Mouse (Mus musculus) lung, embryonic 15.5 days (tissue): ENCODE measurements around the gene Nek4. TPM values are rescaled to one million over a fixed set of nuclear protein-coding genes. Genes with fewer than 3 reads are reported as not detected.

Experiments used
- ATAC-seq: fragments of 200-750 bp; cut with Nextera tagmentation; 2 replicates; pipeline ENCODE4 v1.8.0; 2017; ENCODE audit warnings: moderate number of reproducible peaks, borderline replicate concordance; ENCODE audit not compliant: low FRiP score, low TSS enrichment; ENCODE audit errors: extremely low read depth
- H3K27ac ChIP-seq: fragments of 300-500 bp; sonication (generic); 2 replicates; pipeline ENCODE4 v1.5.1; 2015; ENCODE audit warnings: moderate library complexity, mild to moderate bottlenecking, inconsistent platforms
- H3K27me3 ChIP-seq: fragments of 300-500 bp; sonication (generic); 2 replicates; pipeline ENCODE4 v1.6.1; 2015; ENCODE audit warnings: inconsistent platforms
- H3K36me3 ChIP-seq: fragments of 300-500 bp; sonication (generic); 2 replicates; pipeline ENCODE4 v1.6.1; 2015; ENCODE audit warnings: inconsistent platforms
- H3K4me1 ChIP-seq: fragments of 300-500 bp; sonication (generic); 2 replicates; pipeline ENCODE4 v1.6.1; 2015; ENCODE audit warnings: inconsistent platforms
- H3K4me2 ChIP-seq: fragments of 300-500 bp; sonication (generic); 2 replicates; pipeline ENCODE4 v1.6.1; 2015; ENCODE audit warnings: inconsistent platforms, mild to moderate bottlenecking, moderate library complexity
- H3K4me3 ChIP-seq: fragments of 300-500 bp; sonication (generic); 2 replicates; pipeline ENCODE4 v1.5.1; 2015; ENCODE audit warnings: mild to moderate bottlenecking, inconsistent platforms
- H3K9ac ChIP-seq: fragments of 300-500 bp; sonication (generic); 2 replicates; pipeline ENCODE4 v1.6.1; 2015; ENCODE audit warnings: inconsistent platforms
- H3K9me3 ChIP-seq: fragments of 300-500 bp; sonication (generic); 2 replicates; pipeline ENCODE4 v1.6.1; 2016; ENCODE audit warnings: inconsistent platforms
- WGBS: fragments of 180-500 bp; shearing (Covaris S2); methylation state at CpG from one replicate; pipeline ENCODE4 v1.1.7; 2015; 5-methylcytosine and 5-hydroxymethylcytosine counted together
- polyA plus RNA-seq: library from polyadenylated mRNA; unstranded; fragments of >200 nt; fragmentation: Nextera tagmentation; extraction: Ambion mirVana; gene quantifications from 2 replicates; pipeline ENCODE4 v1.2.1, GENCODE M21; 2015

Gene Nek4
- polyA plus RNA-seq, 1 experiment from 2014 or later, result 13.1 TPM

DNA sequence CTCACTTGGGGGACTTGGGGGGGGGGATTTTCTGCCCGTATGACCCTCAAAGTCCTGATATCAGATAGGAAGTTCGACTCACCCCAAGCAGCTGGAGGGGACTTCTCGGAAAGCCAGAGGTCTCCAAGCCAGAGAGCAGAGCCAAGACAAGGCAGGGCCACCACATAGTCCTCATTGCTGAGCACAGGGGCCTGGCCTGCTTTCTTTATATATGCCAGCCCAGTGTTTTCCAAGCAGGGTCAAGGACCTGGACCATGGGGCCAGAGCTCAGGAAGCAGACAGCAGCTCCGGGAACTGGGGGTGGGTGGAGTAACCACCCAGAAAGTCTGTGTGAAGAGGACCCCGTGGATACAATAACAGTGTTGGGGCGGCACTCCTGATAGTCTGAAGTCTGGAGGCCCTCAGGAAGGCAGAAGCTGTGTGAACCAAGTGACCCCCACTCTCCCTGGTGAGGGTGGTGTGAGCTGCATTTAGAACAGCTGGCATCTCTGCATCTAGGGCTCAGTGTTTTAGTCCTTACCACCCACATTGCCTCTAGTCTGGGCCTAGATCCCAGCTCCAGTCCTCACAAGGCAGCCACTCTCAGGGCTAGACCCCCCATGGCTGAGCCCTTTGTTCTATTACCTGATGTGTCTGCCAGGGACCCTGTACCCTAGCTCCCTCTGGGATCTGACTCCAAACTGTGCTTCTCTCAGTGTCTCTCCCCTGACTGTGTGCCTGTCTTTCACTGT, 27.6 kb upstream of the Nek4 start, which contains the start of gene Itih3:
Gene Itih3 (minus strand): TSS at position 386 of the 731 bp plus-strand sequence.
- H3K9ac ChIP-seq, result no peak within 1 kb of the TSS
- H3K4me2 ChIP-seq, result no peak within 1 kb of the TSS
- WGBS, result 35% methylated on average over 6 of the region's 6 CpGs
- 0 out of 2 replicates have a peak, but pooled peaks cover 12% of the 10 kb centered on the region for H3K4me1 ChIP-seq
- H3K27ac ChIP-seq, result no peak within 1 kb of the TSS
- no peaks in the 10 kb centered on the region for H3K27me3 ChIP-seq
- no peaks in the 10 kb centered on the region for H3K36me3 ChIP-seq
- 0 out of 2 replicates have a peak, but pooled peaks have one; percentile 39 for ATAC-seq
- no peak within 1 kb of the TSS for H3K4me3 ChIP-seq
- H3K9me3 ChIP-seq, result no peaks in the 10 kb centered on the region

DNA sequence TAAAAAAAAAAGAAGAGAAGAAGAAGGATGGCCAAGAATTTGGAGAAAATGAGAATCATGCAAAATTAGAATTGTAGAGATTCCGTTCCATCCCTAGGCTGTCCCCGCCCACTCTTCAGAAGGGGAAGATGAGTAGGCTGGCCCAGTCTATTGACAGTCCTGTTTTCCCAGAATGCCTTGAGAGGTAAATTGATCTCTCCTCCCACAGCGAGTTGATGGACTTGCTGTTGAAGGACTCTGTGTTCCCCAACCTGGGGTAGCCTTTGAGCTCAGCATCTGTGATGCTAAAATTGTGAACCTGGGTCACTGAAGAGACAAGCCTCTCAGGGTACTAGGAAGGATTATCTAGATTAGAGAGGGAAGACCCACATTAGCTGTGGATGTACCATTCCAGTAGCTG, 25.7 kb upstream of the Nek4 start:
- Histone ChIP-seq H3K27me3 (no peaks in the 10 kb centered on the region), H3K4me1 (0 out of 2 replicates have a peak, but pooled peaks cover 12% of the 10 kb centered on the region), H3K9ac (no peak overlapping the region), H3K27ac (no peak overlapping the region), H3K4me2 (no peak overlapping the region), H3K9me3 (no peaks in the 10 kb centered on the region), H3K4me3 (no peak overlapping the region), H3K36me3 (no peaks in the 10 kb centered on the region)
- 91% methylated on average over 3 of the region's 3 CpGs for WGBS
- ATAC-seq, result no peak

- Histone ChIP-seq H3K27me3 (no peaks in the 10 kb centered on the region), H3K4me3 (no peak overlapping the region), H3K36me3 (no peaks in the 10 kb centered on the region), H3K4me2 (no peak overlapping the region), H3K4me1 (no peaks in the 10 kb centered on the region), H3K9ac (no peak overlapping the region), H3K27ac (no peak overlapping the region), H3K9me3 (no peaks in the 10 kb centered on the region)
- 79% methylated on average over 4 of the region's 4 CpGs for WGBS
- no peak for ATAC-seq
These were observed 20.8 kb upstream of the Nek4 start for GRCm38 (mm10) chr14:30930386-30930785.

DNA sequence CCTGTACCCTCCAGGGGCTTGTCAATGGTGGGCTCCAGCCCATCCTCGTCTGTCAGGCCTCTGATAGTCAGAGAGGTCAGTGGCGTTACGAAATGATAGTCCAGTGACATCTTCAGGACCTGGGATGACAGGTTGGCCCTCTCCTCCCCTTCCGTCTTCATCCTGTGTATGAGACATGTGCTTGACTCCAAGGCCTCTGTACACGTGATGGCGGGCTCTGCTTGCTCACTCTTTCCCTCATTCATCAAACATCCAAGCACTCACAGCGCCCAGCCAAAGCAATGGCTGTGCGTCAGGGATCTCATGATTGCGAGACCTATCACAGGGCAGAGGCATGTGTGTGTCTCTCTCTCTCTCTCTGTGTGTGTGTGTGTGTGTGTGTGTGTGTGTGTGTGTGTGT, 17.8 kb upstream of the Nek4 start:
- Histone ChIP-seq H3K27me3 (0 out of 2 replicates have a peak, but pooled peaks cover 4% of the 10 kb centered on the region), H3K4me2 (no peak overlapping the region), H3K4me3 (no peak overlapping the region), H3K36me3 (no peaks in the 10 kb centered on the region), H3K27ac (no peak overlapping the region), H3K4me1 (no peaks in the 10 kb centered on the region), H3K9ac (no peak overlapping the region), H3K9me3 (no peaks in the 10 kb centered on the region)
- ATAC-seq, result no peak
- WGBS, result 75% methylated on average over 9 of the region's 9 CpGs

- WGBS, result 83% methylated on average over 4 of the region's 4 CpGs
- no peaks in the 10 kb centered on the region for H3K9me3 ChIP-seq
- H3K4me2 ChIP-seq, result no peak overlapping the region
- no peak overlapping the region for H3K9ac ChIP-seq
- H3K4me1 ChIP-seq, result no peaks in the 10 kb centered on the region
- H3K27me3 ChIP-seq, result 0 out of 2 replicates have a peak, but pooled peaks cover 4% of the 10 kb centered on the region
- no peak for ATAC-seq
- H3K36me3 ChIP-seq, result no peaks in the 10 kb centered on the region
- no peak overlapping the region for H3K27ac ChIP-seq
- no peak overlapping the region for H3K4me3 ChIP-seq
These were observed 8.9 kb upstream of the Nek4 start for GRCm38 (mm10) chr14:30942254-30942653.

DNA sequence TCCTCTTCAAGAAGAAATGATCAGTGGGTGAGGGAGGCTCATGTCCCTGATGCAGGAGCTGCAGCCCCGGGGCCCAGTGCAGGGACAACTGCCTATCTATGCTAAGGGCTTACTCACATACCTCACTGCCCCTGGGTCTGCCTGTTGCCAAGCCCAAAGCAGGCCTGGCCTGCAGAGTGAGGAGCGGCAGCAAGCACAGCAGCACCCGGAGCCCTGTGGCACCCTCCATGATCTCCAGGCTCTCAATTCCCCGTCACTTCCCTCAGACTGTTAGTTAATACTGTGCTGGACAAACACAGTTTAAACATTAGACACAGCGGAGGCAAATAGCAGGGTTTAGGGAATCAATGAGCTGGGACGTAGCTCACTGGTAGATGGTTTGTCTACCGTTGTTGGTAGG, 8.1 kb upstream of the Nek4 start, which contains the start of gene Itih1:
Gene Itih1 (minus strand): TSS at position 252 of the 400 bp plus-strand sequence.
- Histone ChIP-seq H3K9ac (no peak within 1 kb of the TSS), H3K27ac (no peak within 1 kb of the TSS)
- 79% methylated on average over 7 of the region's 7 CpGs for WGBS

GRCm38 (mm10) chr14:30943860-30944674, 7.1 kb upstream of the Nek4 start:
- ATAC-seq, result peak; percentile 29; the same call in 1 of the 2 replicates
- Histone ChIP-seq H3K9me3 (no peaks in the 10 kb centered on the region), H3K9ac (no peak overlapping the region), H3K36me3 (no peaks in the 10 kb centered on the region), H3K4me2 (no peak overlapping the region), H3K4me3 (no peak overlapping the region), H3K27ac (no peak overlapping the region), H3K4me1 (no peaks in the 10 kb centered on the region), H3K27me3 (no peaks in the 10 kb centered on the region)
- WGBS, result 54% methylated on average over 11 of the region's 11 CpGs

More for the DNA sequence above, 8.1 kb upstream of the Nek4 start, which contains the start of gene Itih1:
- no peak for ATAC-seq
- no peaks in the 10 kb centered on the region for H3K9me3 ChIP-seq
- no peaks in the 10 kb centered on the region for H3K36me3 ChIP-seq
- no peaks in the 10 kb centered on the region for H3K27me3 ChIP-seq
- H3K4me1 ChIP-seq, result no peaks in the 10 kb centered on the region
- H3K4me2 ChIP-seq, result no peak within 1 kb of the TSS
- no peak within 1 kb of the TSS for H3K4me3 ChIP-seq

DNA sequence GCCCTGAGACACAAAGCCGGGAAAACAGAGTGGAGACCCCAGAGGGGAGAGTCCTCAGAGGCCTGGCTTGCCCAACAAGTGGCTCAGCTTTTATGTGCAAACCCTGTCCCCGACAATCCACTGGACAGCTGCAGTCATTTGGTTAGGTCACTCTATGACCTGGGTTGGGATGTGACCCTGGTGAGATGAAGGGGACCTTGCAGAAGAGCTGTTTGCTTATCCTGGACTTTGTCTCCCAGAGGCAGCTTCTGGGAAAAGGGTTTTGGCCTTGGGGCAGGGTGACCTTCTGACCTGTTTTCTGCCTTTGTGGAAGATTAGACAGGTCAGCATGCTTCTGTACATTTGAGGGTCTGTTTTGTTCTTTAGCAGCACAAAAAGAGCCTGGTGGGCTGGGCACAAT, 6.4 kb upstream of the Nek4 start:
- Histone ChIP-seq H3K9me3 (no peaks in the 10 kb centered on the region), H3K27me3 (no peaks in the 10 kb centered on the region), H3K4me1 (no peaks in the 10 kb centered on the region), H3K9ac (no peak overlapping the region), H3K4me2 (no peak overlapping the region), H3K4me3 (no peak overlapping the region), H3K27ac (no peak overlapping the region), H3K36me3 (no peaks in the 10 kb centered on the region)
- no peak for ATAC-seq
- WGBS, result 83% methylated on average over 2 of the region's 2 CpGs

GRCm38 (mm10) chr14:30949986-30950385, 1.2 kb upstream of the Nek4 start:
- Histone ChIP-seq H3K9me3 (no peaks in the 10 kb centered on the region), H3K9ac (no peak overlapping the region), H3K4me3 (no peak overlapping the region), H3K27me3 (no peaks in the 10 kb centered on the region), H3K4me1 (peaks cover 4% of the 10 kb centered on the region; the same call in 1 of the 2 replicates), H3K36me3 (no peaks in the 10 kb centered on the region), H3K27ac (no peak overlapping the region), H3K4me2 (no peak overlapping the region)
- no peak for ATAC-seq
- WGBS, result 89% methylated on average over 10 of the region's 10 CpGs

- ATAC-seq, result no peak
- Histone ChIP-seq H3K27me3 (no peaks in the 10 kb centered on the region), H3K9me3 (no peaks in the 10 kb centered on the region), H3K9ac (no peak overlapping the region), H3K36me3 (no peaks in the 10 kb centered on the region; the same call in 1 of the 2 replicates), H3K4me3 (no peak overlapping the region), H3K4me2 (no peak overlapping the region), H3K4me1 (no peaks in the 10 kb centered on the region), H3K27ac (no peak overlapping the region)
- WGBS, result 77% methylated on average over 2 of the region's 2 CpGs
These were observed 7.3 kb downstream of the Nek4 start for GRCm38 (mm10) chr14:30958517-30958916.

GRCm38 (mm10) chr14:30959031-30959430, 7.9 kb downstream of the Nek4 start:
- WGBS, result 84% methylated on average over 4 of the region's 4 CpGs
- H3K4me1 ChIP-seq, result no peaks in the 10 kb centered on the region
- H3K36me3 ChIP-seq, result no peaks in the 10 kb centered on the region; the same call in 1 of the 2 replicates
- no peak overlapping the region for H3K9ac ChIP-seq
- no peaks in the 10 kb centered on the region for H3K9me3 ChIP-seq
- H3K4me3 ChIP-seq, result no peak overlapping the region
- no peaks in the 10 kb centered on the region for H3K27me3 ChIP-seq
- no peak overlapping the region for H3K27ac ChIP-seq
- no peak overlapping the region for H3K4me2 ChIP-seq
- ATAC-seq, result no peak

- H3K4me2 ChIP-seq, result no peak overlapping the region
- H3K27ac ChIP-seq, result no peak overlapping the region
- H3K4me1 ChIP-seq, result no peaks in the 10 kb centered on the region
- WGBS, result 89% methylated on average over 1 of the region's 1 CpGs
- H3K4me3 ChIP-seq, result no peak overlapping the region
- H3K36me3 ChIP-seq, result no peaks in the 10 kb centered on the region; the same call in 1 of the 2 replicates
- no peak overlapping the region for H3K9ac ChIP-seq
- no peaks in the 10 kb centered on the region for H3K27me3 ChIP-seq
- ATAC-seq, result no peak
- H3K9me3 ChIP-seq, result no peaks in the 10 kb centered on the region
These were observed 9.2 kb downstream of the Nek4 start for GRCm38 (mm10) chr14:30960366-30960765.
